Mouse (Mus musculus): ENCODE data around the gene Syngr2.

The Syngr2 gene

GRCm38 (mm10) chr11:117809407-117810311, at the start of gene Syngr2, which contains the start of gene Gm20708:
TSS of gene Syngr2 (plus strand) at chr11:117809668.
TSS of gene Gm20708 (plus strand) at chr11:117809668.
- DNase-seq, result peak; percentile 84

GRCm38 (mm10) chr11:117760374-117761119, 48.9 kb upstream of the Syngr2 start:
- no peak for DNase-seq

- no peak for DNase-seq
Observed at GRCm38 (mm10) chr11:117761801-117762200, 47.7 kb upstream of the Syngr2 start.

GRCm38 (mm10) chr11:117762246-117762645, 47.2 kb upstream of the Syngr2 start:
- DNase-seq, result no peak

GRCm38 (mm10) chr11:117764319-117764718, 45.1 kb upstream of the Syngr2 start:
- DNase-seq, result no peak

- DNase-seq, result no peak
Observed at GRCm38 (mm10) chr11:117765361-117765760, 44.1 kb upstream of the Syngr2 start.

- DNase-seq, result no peak
Observed at GRCm38 (mm10) chr11:117766275-117766674, 43.2 kb upstream of the Syngr2 start.

- no peak for DNase-seq
Observed at GRCm38 (mm10) chr11:117768725-117769682, 40.5 kb upstream of the Syngr2 start.

GRCm38 (mm10) chr11:117769683-117770047, 39.8 kb upstream of the Syngr2 start:
- no peak for DNase-seq

- DNase-seq, result no peak
Observed at GRCm38 (mm10) chr11:117770407-117770806, 39.1 kb upstream of the Syngr2 start.

GRCm38 (mm10) chr11:117772352-117772751, 37.1 kb upstream of the Syngr2 start:
- no peak for DNase-seq

GRCm38 (mm10) chr11:117774925-117775324, 34.5 kb upstream of the Syngr2 start:
- no peak for DNase-seq

- DNase-seq, result no peak
Observed at GRCm38 (mm10) chr11:117775540-117775939, 33.9 kb upstream of the Syngr2 start.

- DNase-seq, result no peak
Observed at GRCm38 (mm10) chr11:117776085-117776792, 33.2 kb upstream of the Syngr2 start.

GRCm38 (mm10) chr11:117777111-117777510, 32.4 kb upstream of the Syngr2 start:
- no peak for DNase-seq

- DNase-seq, result no peak
Observed at GRCm38 (mm10) chr11:117778031-117778430, 31.4 kb upstream of the Syngr2 start.

- DNase-seq, result peak; percentile 80
Observed at GRCm38 (mm10) chr11:117778851-117779433, 30.5 kb upstream of the Syngr2 start.

GRCm38 (mm10) chr11:117779434-117780198, 29.9 kb upstream of the Syngr2 start:
- DNase-seq, result peak; percentile 91

- no peak for DNase-seq
Observed at GRCm38 (mm10) chr11:117780199-117780515, 29.3 kb upstream of the Syngr2 start.

GRCm38 (mm10) chr11:117780582-117781111, 28.8 kb upstream of the Syngr2 start:
- DNase-seq, result peak; percentile 96

Measured in lung, postnatal 10 days (tissue).